Mouse (Mus musculus) testis, adult 2 months (tissue): ENCODE measurements around the gene Aqp9.

ENCODE experiments used
- CTCF ChIP-seq: fragments of 200-500 bp; IDR thresholded peaks from 2 replicates; pipeline ENCODE4 v1.5.1; 2012; ENCODE audit warnings: low read depth, mild to moderate bottlenecking, inconsistent platforms, low read length, moderate library complexity; ENCODE audit not compliant: control insufficient read depth, insufficient read depth, insufficient replicate concordance
- POLR2A ChIP-seq: fragments of 200-500 bp; IDR thresholded peaks from 2 replicates; pipeline ENCODE4 v1.6.1; 2012; ENCODE audit warnings: low read depth, mild to moderate bottlenecking, inconsistent platforms, low read length, moderate library complexity; ENCODE audit not compliant: control insufficient read depth

DNA sequence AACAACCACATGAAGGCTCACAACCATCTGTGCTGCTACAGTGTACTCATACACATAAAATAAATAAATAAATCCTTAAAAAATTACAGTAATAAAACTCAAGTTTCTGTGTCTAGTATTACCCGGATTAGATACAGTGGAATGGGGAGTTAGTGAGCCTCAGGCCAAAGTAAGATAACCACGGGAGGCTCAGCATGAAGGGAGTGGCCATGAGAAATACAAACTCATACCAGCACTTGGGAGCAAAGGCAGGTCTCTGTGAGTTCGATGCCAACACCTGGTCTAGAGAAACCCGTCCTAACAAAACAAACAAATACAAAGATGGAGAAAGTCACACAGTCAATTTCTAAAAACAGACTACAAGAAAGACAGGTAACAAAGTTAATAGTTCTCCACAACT is 18.3 kb downstream of the Aqp9 start:
- TF ChIP-seq CTCF (no peak), POLR2A (no peak)
